Mouse (Mus musculus): Measurements from ENCODE around the gene Ndufc1. TPM values are rescaled to one million over a fixed set of nuclear protein-coding genes. Genes with fewer than 3 reads are reported as not detected.
"Not testable (repeated sequence)": the region's sequence is repeated elsewhere in the genome, so short reads cannot be mapped to it uniquely, and the experiment has no call there.

Ndufc1 gene
- total and polyA plus RNA-seq, 2 experiments from 2014 or later: 78.2 to 871 TPM

DNA sequence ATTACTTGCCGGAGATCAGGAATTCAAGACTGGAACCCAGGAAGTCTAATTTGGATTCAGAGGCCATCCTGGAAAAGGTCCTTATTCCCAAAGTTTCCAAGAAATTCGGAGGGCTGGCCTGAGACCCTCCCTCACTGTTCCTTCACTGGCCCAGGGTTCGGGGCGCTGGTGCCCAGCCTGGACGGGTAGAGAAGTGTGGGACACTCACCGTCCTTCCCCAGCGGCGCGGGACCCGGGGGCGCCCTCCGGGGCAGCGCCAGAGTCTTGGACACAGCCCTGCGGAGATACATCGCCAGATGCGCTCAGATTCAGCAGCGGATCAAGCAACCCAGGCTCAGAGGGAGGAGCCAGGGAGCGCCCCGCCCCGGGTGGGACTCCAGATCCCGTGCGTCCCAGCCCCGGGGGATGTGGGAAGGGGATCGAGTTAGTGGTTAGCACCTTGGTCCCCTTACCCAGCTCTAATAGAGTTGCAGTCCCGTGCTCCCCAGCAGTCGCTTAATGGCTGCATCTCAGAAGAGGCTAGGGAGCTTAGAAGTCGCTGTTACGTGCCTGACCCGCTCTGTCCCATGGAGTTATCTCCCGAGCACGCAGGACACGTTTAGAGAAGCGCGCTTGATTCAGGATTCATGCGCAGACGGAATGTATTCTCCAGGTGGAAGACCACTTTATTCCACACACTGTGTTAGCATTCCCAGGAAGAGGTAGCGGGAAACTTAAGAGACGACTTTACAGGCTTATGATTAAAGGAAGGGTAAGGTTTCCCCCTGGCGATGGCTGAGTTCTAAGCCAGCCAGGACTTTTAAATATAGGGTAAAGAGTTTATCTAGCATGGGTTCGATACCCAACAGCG lies 12.3 kb downstream of the Ndufc1 start, which contains the start of gene Mgarp:
TSS of gene Mgarp (minus strand) at position 520 of the 850 bp plus-strand sequence.
- WGBS: 4% methylated on average over 41 of the region's 41 CpGs
- no peaks in the 10 kb centered on the region for H3K36me3 ChIP-seq (ENCODE audit: insufficient read depth)
- H3K4me2 ChIP-seq (ENCODE audit: low read depth): peak within 1 kb of the TSS; percentile 63
- peaks cover 4% of the 10 kb centered on the region; the same call in 1 of the 2 replicates for H3K27me3 ChIP-seq (ENCODE audit: insufficient read depth, low read length)
- ATAC-seq: peak; percentile 78
- peak; percentile 51 for DNase-seq
- peak within 1 kb of the TSS; percentile 38 for H3K4me3 ChIP-seq (ENCODE audit: low read depth, low read length)
- H3K27ac ChIP-seq (ENCODE audit: low read depth, low read length): no peak within 1 kb of the TSS
- H3K9ac ChIP-seq: 0 out of 2 replicates have a peak within 1 kb of the TSS, but pooled peaks have one; percentile 14
- no peaks in the 10 kb centered on the region for H3K9me3 ChIP-seq (ENCODE audit: low read length)
- TF ChIP-seq CTCF (IDR thresholded peaks at IDR 0.05; ENCODE audit: low read depth): peak; percentile 30
- H3K4me1 ChIP-seq (ENCODE audit: insufficient read depth): no peaks in the 10 kb centered on the region

DNA sequence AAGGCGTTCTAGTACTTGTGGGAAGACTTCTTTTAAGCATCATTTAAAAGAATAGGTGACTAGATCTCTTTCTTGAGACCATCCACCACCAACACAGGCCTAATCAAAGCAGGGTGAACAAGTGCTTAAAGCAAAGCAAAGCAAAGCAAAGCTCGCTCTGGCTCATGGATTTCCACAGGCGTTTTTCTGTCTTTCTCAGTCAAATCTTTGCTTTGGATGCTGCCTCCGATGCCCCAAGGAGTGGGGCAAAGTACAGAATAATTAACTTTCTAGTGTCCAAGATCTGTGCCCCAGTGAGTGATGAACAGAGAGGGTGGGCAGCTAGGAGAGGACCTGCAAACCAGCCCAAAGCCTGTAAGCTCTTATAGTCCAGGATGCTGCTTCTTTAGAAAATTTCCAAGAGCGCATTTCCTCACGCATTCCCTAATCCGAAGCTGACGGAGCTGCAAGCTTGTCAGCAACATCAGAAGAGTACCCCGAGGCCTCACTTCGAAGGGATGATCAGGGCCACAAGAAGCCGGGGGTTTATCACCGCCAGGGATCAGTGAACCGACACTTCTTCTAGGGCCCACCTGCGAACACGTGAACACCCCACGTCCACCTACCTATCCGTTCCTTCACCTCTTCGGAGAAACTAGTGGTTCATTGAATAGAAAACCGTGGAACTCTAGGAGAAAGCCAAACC lies 13.2 kb downstream of the Ndufc1 start:
- DNase-seq (no peak), ATAC-seq (no peak)
- no peak for TF ChIP-seq CTCF (IDR thresholded peaks at IDR 0.05; ENCODE audit: low read depth)
- H3K27ac ChIP-seq (ENCODE audit: low read depth, low read length): no peak overlapping the region
- no peaks in the 10 kb centered on the region for H3K36me3 ChIP-seq (ENCODE audit: insufficient read depth)
- WGBS: 28% methylated on average over 19 of the region's 19 CpGs
- H3K4me1 ChIP-seq (ENCODE audit: insufficient read depth): no peaks in the 10 kb centered on the region
- H3K9ac ChIP-seq: no peak overlapping the region
- H3K4me3 ChIP-seq (ENCODE audit: low read depth, low read length): no peak overlapping the region
- no peaks in the 10 kb centered on the region for H3K9me3 ChIP-seq (ENCODE audit: low read length)
- H3K4me2 ChIP-seq (ENCODE audit: low read depth): no peak overlapping the region
- H3K27me3 ChIP-seq (ENCODE audit: insufficient read depth, low read length): peaks cover 4% of the 10 kb centered on the region; the same call in 1 of the 2 replicates

DNA sequence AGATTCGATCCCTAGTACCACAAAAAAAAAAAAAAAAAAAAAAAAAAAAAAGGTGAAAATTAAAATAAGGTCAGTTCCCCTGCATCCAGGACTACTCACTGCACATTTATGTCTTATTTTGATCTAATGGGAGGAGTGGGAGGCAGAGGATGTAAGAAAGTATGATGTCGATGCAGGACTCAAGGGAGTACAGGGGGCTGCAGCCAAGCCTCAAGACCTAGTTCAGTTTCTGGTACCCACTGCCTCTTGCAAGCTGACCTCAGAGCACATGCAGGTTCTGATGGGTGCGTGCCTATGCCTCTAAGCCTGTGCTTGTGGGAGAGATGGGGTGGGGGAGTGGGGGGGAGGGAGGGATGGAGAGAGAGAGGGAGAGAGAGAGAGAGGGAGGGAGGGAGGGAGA lies 13.9 kb downstream of the Ndufc1 start:
- H3K36me3 ChIP-seq (ENCODE audit: insufficient read depth): no peaks in the 10 kb centered on the region
- no peaks in the 10 kb centered on the region for H3K4me1 ChIP-seq (ENCODE audit: insufficient read depth)
- H3K9me3 ChIP-seq (ENCODE audit: low read length): no peaks in the 10 kb centered on the region
- WGBS: 61% methylated on average over 3 of the region's 3 CpGs
- H3K27ac ChIP-seq (ENCODE audit: low read depth, low read length): no peak overlapping the region
- ATAC-seq (no peak), DNase-seq (no peak)
- peaks cover 4% of the 10 kb centered on the region; the same call in 1 of the 2 replicates for H3K27me3 ChIP-seq (ENCODE audit: insufficient read depth, low read length)
- TF ChIP-seq CTCF (IDR thresholded peaks at IDR 0.05; ENCODE audit: low read depth): no peak
- H3K9ac ChIP-seq: no peak overlapping the region
- H3K4me3 ChIP-seq (ENCODE audit: low read depth, low read length): no peak overlapping the region
- no peak overlapping the region for H3K4me2 ChIP-seq (ENCODE audit: low read depth)

DNA sequence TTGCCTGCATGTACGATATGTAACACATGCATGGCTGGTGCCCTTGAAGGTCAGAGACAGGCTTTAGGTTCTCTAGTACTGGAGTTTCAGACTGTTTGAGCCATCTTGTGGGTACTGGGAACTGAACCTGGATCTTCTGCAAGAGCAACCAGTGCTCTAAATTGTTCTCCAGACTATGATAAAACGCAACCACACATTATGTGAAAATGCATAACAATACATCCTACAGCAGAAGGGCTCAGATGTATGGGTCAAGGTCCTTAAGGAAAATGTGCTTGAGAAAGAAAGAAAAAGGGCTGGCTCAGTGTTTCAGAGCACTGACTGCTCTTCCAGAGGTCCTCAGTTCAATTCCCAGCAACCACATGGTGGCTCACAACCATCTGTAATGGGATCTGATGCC lies 15.1 kb downstream of the Ndufc1 start:
- TF ChIP-seq CTCF (IDR thresholded peaks at IDR 0.05; ENCODE audit: low read depth): no peak
- ATAC-seq: no peak
- no peaks in the 10 kb centered on the region for H3K36me3 ChIP-seq (ENCODE audit: insufficient read depth)

DNA sequence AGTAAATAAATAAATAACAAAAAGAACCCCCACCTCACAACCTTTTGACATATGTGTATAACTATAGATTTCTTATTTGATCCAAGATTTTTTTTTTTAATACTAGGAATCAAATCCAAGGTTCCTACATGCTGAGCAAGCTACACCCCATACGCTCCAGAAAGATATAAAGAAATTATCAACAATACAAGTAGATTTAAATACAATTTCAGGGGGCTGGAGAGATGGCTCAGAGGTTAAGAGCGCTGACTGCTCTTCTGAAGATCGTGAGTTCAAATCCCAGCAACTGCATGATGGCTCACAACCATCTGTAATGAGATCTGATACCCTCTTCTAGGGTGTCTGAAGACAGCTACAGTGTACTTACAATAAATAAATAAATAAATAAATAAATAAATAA lies 15.8 kb downstream of the Ndufc1 start:
- not testable (repeated sequence) for H3K36me3 ChIP-seq (ENCODE audit: insufficient read depth); H3K4me2 ChIP-seq (ENCODE audit: low read depth); ATAC-seq; H3K9ac ChIP-seq; H3K9me3 ChIP-seq (ENCODE audit: low read length); DNase-seq; H3K4me1 ChIP-seq (ENCODE audit: insufficient read depth); H3K27me3 ChIP-seq (ENCODE audit: insufficient read depth, low read length); H3K4me3 ChIP-seq (ENCODE audit: low read depth, low read length); H3K27ac ChIP-seq (ENCODE audit: low read depth, low read length)
- 91% methylated on average over 3 of the region's 3 CpGs for WGBS

More for the DNA sequence above, 15.1 kb downstream of the Ndufc1 start:
- Histone ChIP-seq H3K9ac (no peak overlapping the region), H3K27ac (ENCODE audit: low read depth, low read length) (no peak overlapping the region), H3K9me3 (ENCODE audit: low read length) (no peaks in the 10 kb centered on the region), H3K4me1 (ENCODE audit: insufficient read depth) (no peaks in the 10 kb centered on the region), H3K4me2 (ENCODE audit: low read depth) (no peak overlapping the region), H3K4me3 (ENCODE audit: low read depth, low read length) (no peak overlapping the region), H3K27me3 (ENCODE audit: insufficient read depth, low read length) (peaks cover 4% of the 10 kb centered on the region; the same call in 1 of the 2 replicates)
- whole genome bisulfite sequencing: 95% methylated on average over 2 of the region's 2 CpGs
- no peak for DNase-seq

DNA sequence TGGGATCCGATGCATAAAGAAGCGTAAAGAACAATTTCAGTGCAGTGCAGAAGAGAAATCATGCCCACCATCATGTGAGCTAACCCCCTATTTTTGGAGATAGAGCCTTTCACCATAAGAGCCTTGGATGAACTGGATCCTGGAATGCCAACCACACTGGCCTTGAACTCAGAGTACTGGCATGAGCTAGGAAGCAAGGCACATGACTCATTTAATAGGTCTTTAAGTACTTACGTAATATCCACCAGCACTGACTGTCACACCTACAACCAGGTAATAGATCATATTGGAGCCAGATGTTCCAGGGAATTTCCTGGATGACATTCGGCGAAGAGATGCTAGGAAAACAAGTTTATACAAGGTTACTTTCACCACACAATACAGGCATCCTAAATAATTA lies 17.2 kb downstream of the Ndufc1 start:
- 95% methylated on average over 5 of the region's 5 CpGs for WGBS
- Histone ChIP-seq H3K9ac (no peak overlapping the region), H3K9me3 (ENCODE audit: low read length) (no peaks in the 10 kb centered on the region), H3K4me1 (ENCODE audit: insufficient read depth) (no peaks in the 10 kb centered on the region), H3K27me3 (ENCODE audit: insufficient read depth, low read length) (peaks cover 4% of the 10 kb centered on the region; the same call in 1 of the 2 replicates), H3K27ac (ENCODE audit: low read depth, low read length) (no peak overlapping the region), H3K36me3 (ENCODE audit: insufficient read depth) (no peaks in the 10 kb centered on the region), H3K4me3 (ENCODE audit: low read depth, low read length) (no peak overlapping the region), H3K4me2 (ENCODE audit: low read depth) (no peak overlapping the region)
- no peak for ATAC-seq
- no peak for TF ChIP-seq CTCF (IDR thresholded peaks at IDR 0.05; ENCODE audit: low read depth)
- no peak for DNase-seq

DNA sequence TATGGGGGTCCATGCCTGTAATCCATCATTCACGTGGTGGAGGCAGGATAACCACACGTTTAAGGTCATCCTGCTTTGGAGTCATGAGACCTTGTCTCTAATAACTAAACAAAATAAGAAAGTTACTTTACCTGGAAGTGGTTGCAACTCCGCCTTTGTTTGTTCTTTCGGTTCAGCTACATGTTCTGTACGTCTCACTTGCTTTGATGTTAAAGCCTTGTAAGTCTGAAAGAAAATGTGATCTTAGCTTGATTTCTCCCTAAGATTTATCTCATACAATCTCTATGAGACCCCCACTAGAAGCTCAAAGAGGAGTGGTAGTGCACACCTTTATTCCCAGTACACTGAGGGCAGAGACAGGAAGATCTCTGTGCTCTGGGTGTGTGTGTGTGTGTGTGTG lies 17.7 kb downstream of the Ndufc1 start:
- TF ChIP-seq CTCF (IDR thresholded peaks at IDR 0.05; ENCODE audit: low read depth): no peak
- Histone ChIP-seq H3K4me1 (ENCODE audit: insufficient read depth) (no peaks in the 10 kb centered on the region), H3K27me3 (ENCODE audit: insufficient read depth, low read length) (0 out of 2 replicates have a peak, but pooled peaks cover under 1% of the 10 kb centered on the region), H3K9me3 (ENCODE audit: low read length) (no peaks in the 10 kb centered on the region), H3K9ac (no peak overlapping the region), H3K27ac (ENCODE audit: low read depth, low read length) (no peak overlapping the region), H3K4me2 (ENCODE audit: low read depth) (no peak overlapping the region), H3K4me3 (ENCODE audit: low read depth, low read length) (no peak overlapping the region), H3K36me3 (ENCODE audit: insufficient read depth) (no peaks in the 10 kb centered on the region)
- no peak for DNase-seq
- no peak for ATAC-seq
- 88% methylated on average over 5 of the region's 5 CpGs for WGBS
